In the genomic region with DNA sequence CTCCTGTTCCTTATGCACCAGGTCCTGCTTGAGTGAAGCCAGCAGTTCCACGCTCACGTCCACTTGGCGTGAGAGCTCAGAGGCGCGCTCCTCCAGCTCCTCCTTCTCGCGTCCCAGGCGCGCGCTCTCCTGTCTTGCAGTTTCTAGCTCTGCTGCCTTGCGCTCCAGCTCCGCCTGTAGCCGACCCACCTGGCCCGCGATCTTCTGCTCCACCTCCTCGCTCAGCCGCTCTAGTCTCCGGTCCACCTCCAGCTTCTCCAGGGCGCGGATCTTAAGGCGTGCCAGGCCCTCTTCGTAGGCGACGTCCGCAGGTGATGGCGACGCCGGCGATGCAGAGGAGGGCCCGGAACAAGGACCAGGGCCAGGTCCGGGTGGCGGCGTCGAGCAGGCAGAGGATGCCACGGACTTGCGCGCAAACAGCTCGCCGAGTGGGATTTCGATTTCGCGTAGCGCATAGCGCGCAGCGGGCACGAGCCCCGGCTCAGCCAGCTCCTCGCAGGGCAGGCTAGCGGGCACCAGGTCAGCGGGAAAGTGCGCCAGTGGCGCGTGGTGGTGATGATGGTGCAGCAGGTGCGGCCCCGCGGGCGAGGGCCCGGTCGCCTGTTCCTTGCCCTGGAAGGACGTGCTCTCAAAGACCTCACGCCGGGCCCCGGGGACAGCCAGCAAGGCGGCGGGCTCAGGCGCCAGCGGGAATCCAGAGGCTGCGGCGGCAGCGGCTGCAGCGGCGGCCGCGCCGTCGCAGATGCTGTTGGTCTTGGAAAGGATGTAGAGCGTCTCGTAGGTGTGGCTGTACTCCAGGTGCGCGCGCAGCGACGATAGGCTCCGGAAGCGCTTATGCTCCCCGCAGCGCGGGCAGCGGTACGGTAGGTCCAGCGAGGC, we compare ENCODE assay signal across 8 mouse cellular contexts. TPM values are rescaled to one million over a fixed set of nuclear protein-coding genes. Genes with fewer than 3 reads are reported as not detected.
DNase-seq lines count a peak whose midpoint lies in the region; ATAC-seq and TF ChIP-seq lines count a peak whose summit lies in the region.

No protein-coding gene starts in this region.

- WGBS in hindbrain, embryonic 10.5 days: 3% methylated on average over 92 of the region's 92 CpGs
- 3% methylated on average over 92 of the region's 92 CpGs for WGBS in midbrain, embryonic 13.5 days

- peaks cover 87% of the 10 kb centered on the region for H3K27me3 ChIP-seq in hindbrain, embryonic 10.5 days (ENCODE audit: insufficient read depth, poor library complexity, severe bottlenecking)
- H3K27me3 ChIP-seq in midbrain, embryonic 13.5 days: peaks cover 49% of the 10 kb centered on the region

- peaks cover 27% of the 10 kb centered on the region for H3K4me1 ChIP-seq in hindbrain, embryonic 10.5 days (replicated peaks)
- H3K4me1 ChIP-seq in midbrain, embryonic 13.5 days (replicated peaks): peaks cover 25% of the 10 kb centered on the region

- H3K4me2 ChIP-seq in midbrain, embryonic 13.5 days (replicated peaks): peak overlapping the region; percentile 54

- TF ChIP-seq CTCF in layer of hippocampus, adult 2 months (conservative IDR thresholded peaks at IDR 0.05): no peak

- no peak for DNase-seq in layer of hippocampus, adult 2 months (ENCODE audit: low spot score in 2 of 2)
- DNase-seq in layer of hippocampus, postnatal 36 days: no peak
- peak; percentile 52 to 65 for DNase-seq in cerebellum, adult 18-20 months
- peak; percentile 29 for DNase-seq in hindbrain, embryonic 10.5 days (ENCODE audit: low spot score)
- DNase-seq in adrenal gland, postnatal 25 days: no peak
- DNase-seq in frontal cortex, postnatal 14 days (ENCODE audit: low spot score in 2 of 2): no peak
- no peak for DNase-seq in heart, postnatal 25 days (ENCODE audit: low spot score)

- peak overlapping the region; percentile 35 for H3K4me3 ChIP-seq in layer of hippocampus, adult 2 months
- peak overlapping the region; percentile 46 for H3K4me3 ChIP-seq in hindbrain, embryonic 10.5 days
- H3K4me3 ChIP-seq in midbrain, embryonic 13.5 days (replicated peaks): peak overlapping the region; percentile 38

- peak; percentile 46 for ATAC-seq in midbrain, embryonic 13.5 days

- peak overlapping the region; percentile 36 for H3K9ac ChIP-seq in midbrain, embryonic 13.5 days (replicated peaks)

- H3K36me3 ChIP-seq in hindbrain, embryonic 10.5 days: no peaks in the 10 kb centered on the region
- peaks cover 7% of the 10 kb centered on the region for H3K36me3 ChIP-seq in midbrain, embryonic 13.5 days

- peak overlapping the region; percentile 9; the same call in 1 of the 2 replicates for H3K27ac ChIP-seq in layer of hippocampus, adult 2 months
- no peak overlapping the region for H3K27ac ChIP-seq in hindbrain, embryonic 10.5 days
- H3K27ac ChIP-seq in midbrain, embryonic 13.5 days: no peak overlapping the region

- H3K9me3 ChIP-seq in hindbrain, embryonic 10.5 days: no peaks in the 10 kb centered on the region
- no peaks in the 10 kb centered on the region for H3K9me3 ChIP-seq in midbrain, embryonic 13.5 days

- intact Hi-C loops in heart, postnatal 25 days (cut with DNase I): no loop called here

RNA-seq across cellular contexts. Expression of a gene that starts 18.7 kb away (rescaled TPM):
- 10 to 100 TPM; 84.7 to 90.8 TPM for total RNA-seq in layer of hippocampus, adult 2 months (2021)
- total RNA-seq in layer of hippocampus, postnatal 36 days (2021): 10 to 100 TPM; 91.2 to 96.6 TPM
- polyA plus RNA-seq in hindbrain, embryonic 10.5 days (2016; fragmentation: Nextera tagmentation; extraction: Ambion mirVana): 0.60 and 0.97 TPM in 2 replicates
- 4.7 and 5.0 TPM in 2 replicates for polyA plus RNA-seq in midbrain, embryonic 13.5 days (2015; fragmentation: Nextera tagmentation; extraction: Ambion mirVana)
- 0.67 and 1.2 TPM in 2 replicates for total RNA-seq in adrenal gland, postnatal 25 days (2021)
- total RNA-seq in heart, postnatal 25 days (2021): not detected

RNA-seq across cellular contexts. Expression of a gene that starts 29.3 kb away (rescaled TPM):
- total RNA-seq in layer of hippocampus, adult 2 months (2021): 10 to 100 TPM; 20.5 to 27.6 TPM
- total RNA-seq in layer of hippocampus, postnatal 36 days (2021): 10 to 100 TPM; 26.1 to 33.4 TPM
- polyA plus RNA-seq in hindbrain, embryonic 10.5 days (2016; fragmentation: Nextera tagmentation; extraction: Ambion mirVana): not detected in 2 replicates
- polyA plus RNA-seq in midbrain, embryonic 13.5 days (2015; fragmentation: Nextera tagmentation; extraction: Ambion mirVana): not detected in 2 replicates
- not detected in 2 replicates for total RNA-seq in adrenal gland, postnatal 25 days (2021)
- total RNA-seq in heart, postnatal 25 days (2021): not detected

RNA-seq across cellular contexts. Expression of a gene that starts 32.3 kb away (rescaled TPM):
- 10 to 100 TPM; 13.1 to 18.2 TPM for total RNA-seq in layer of hippocampus, adult 2 months (2021)
- total RNA-seq in layer of hippocampus, postnatal 36 days (2021): 10 to 100 TPM; 14.1 to 16.0 TPM
- 37.5 and 40.7 TPM in 2 replicates for polyA plus RNA-seq in hindbrain, embryonic 10.5 days (2016; fragmentation: Nextera tagmentation; extraction: Ambion mirVana)
- 21.6 and 24.3 TPM in 2 replicates for polyA plus RNA-seq in midbrain, embryonic 13.5 days (2015; fragmentation: Nextera tagmentation; extraction: Ambion mirVana)
- 16.8 and 19.2 TPM in 2 replicates for total RNA-seq in adrenal gland, postnatal 25 days (2021)
- 10 to 100 TPM; 10.2 to 13.8 TPM for total RNA-seq in heart, postnatal 25 days (2021)

RNA-seq across cellular contexts. Expression of a gene that starts 32.8 kb away (rescaled TPM):
- total RNA-seq in layer of hippocampus, adult 2 months (2021): 100 to 1,000 TPM; 212 to 216 TPM
- total RNA-seq in layer of hippocampus, postnatal 36 days (2021): 100 to 1,000 TPM; 225 to 226 TPM
- 641 and 745 TPM in 2 replicates for polyA plus RNA-seq in hindbrain, embryonic 10.5 days (2016; fragmentation: Nextera tagmentation; extraction: Ambion mirVana)
- polyA plus RNA-seq in midbrain, embryonic 13.5 days (2015; fragmentation: Nextera tagmentation; extraction: Ambion mirVana): 630 and 636 TPM in 2 replicates
- 245 and 261 TPM in 2 replicates for total RNA-seq in adrenal gland, postnatal 25 days (2021)
- 100 to 1,000 TPM; 133 to 151 TPM for total RNA-seq in heart, postnatal 25 days (2021)

RNA-seq across cellular contexts. Expression of a gene that starts 52.3 kb away (rescaled TPM):
- total RNA-seq in layer of hippocampus, adult 2 months (2021): 10 to 100 TPM; 45.4 to 46.0 TPM
- total RNA-seq in layer of hippocampus, postnatal 36 days (2021): 10 to 100 TPM; 42.3 to 42.9 TPM
- polyA plus RNA-seq in hindbrain, embryonic 10.5 days (2016; fragmentation: Nextera tagmentation; extraction: Ambion mirVana): 69.3 and 82.0 TPM in 2 replicates
- polyA plus RNA-seq in midbrain, embryonic 13.5 days (2015; fragmentation: Nextera tagmentation; extraction: Ambion mirVana): 51.2 and 51.5 TPM in 2 replicates
- 28.8 and 29.4 TPM in 2 replicates for total RNA-seq in adrenal gland, postnatal 25 days (2021)
- 1 to 10 TPM; 6.5 to 8.7 TPM for total RNA-seq in heart, postnatal 25 days (2021)

Comparison
In these comparisons a context has a peak if more than half of its experiments do, and no peak if none do; other contexts are left out.
1. DNase-seq: peak in cerebellum, adult 18-20 months (2 of 2) and hindbrain, embryonic 10.5 days (single experiment); none in layer of hippocampus, adult 2 months (0 of 2), layer of hippocampus, postnatal 36 days (0 of 2), adrenal gland, postnatal 25 days (single experiment), frontal cortex, postnatal 14 days (0 of 2) and heart, postnatal 25 days (single experiment).
2. RNA of a gene that starts 18.7 kb away (total RNA-seq): 91.2 to 96.6 TPM in layer of hippocampus, postnatal 36 days and 84.7 to 90.8 TPM in layer of hippocampus, adult 2 months; 0.67 to 1.2 TPM in adrenal gland, postnatal 25 days and not detected in heart, postnatal 25 days; every median in the first group is over 10 times any median in the second.
3. RNA of a gene that starts 29.3 kb away (total RNA-seq): 26.1 to 33.4 TPM in layer of hippocampus, postnatal 36 days and 20.5 to 27.6 TPM in layer of hippocampus, adult 2 months; not detected in adrenal gland, postnatal 25 days and not detected in heart, postnatal 25 days; every median in the first group is over 10 times any median in the second.
4. Peak in every context shown above with its lines, with median percentiles within 50 percentile points of each other: H3K4me3 ChIP-seq.